Mouse (Mus musculus) testis, adult 2 months (tissue): ENCODE data around the gene Swsap1. TPM values are rescaled to one million over a fixed set of nuclear protein-coding genes. Genes with fewer than 3 reads are reported as not detected.

ENCODE experiments used
- H3K27ac ChIP-seq: fragments of 200-500 bp; 2 replicates; pipeline ENCODE4 v1.5.1; 2012; ENCODE audit warnings: low read depth, low read length; ENCODE audit not compliant: control insufficient read depth, insufficient read depth
- H3K27me3 ChIP-seq: fragments of 200-500 bp; 2 replicates; pipeline ENCODE4 v1.6.1; 2012; ENCODE audit warnings: mild to moderate bottlenecking, low read length, moderate library complexity; ENCODE audit not compliant: control insufficient read depth, insufficient read depth
- H3K36me3 ChIP-seq: fragments of 200-500 bp; 2 replicates; pipeline ENCODE4 v1.6.1; 2012; ENCODE audit warnings: mild to moderate bottlenecking, low read length; ENCODE audit not compliant: control insufficient read depth, insufficient read depth
- H3K4me1 ChIP-seq: fragments of 200-500 bp; 2 replicates; pipeline ENCODE4 v1.6.1; 2012; ENCODE audit warnings: low read length; ENCODE audit not compliant: control insufficient read depth, insufficient read depth
- H3K4me3 ChIP-seq: fragments of 200-500 bp; 2 replicates; pipeline ENCODE4 v1.5.1; 2012; ENCODE audit warnings: low read depth, mild to moderate bottlenecking, low read length, moderate library complexity, mixed read lengths; ENCODE audit not compliant: control insufficient read depth
- CTCF ChIP-seq: fragments of 200-500 bp; IDR thresholded peaks from 2 replicates; pipeline ENCODE4 v1.5.1; 2012; ENCODE audit warnings: low read depth, mild to moderate bottlenecking, inconsistent platforms, low read length, moderate library complexity; ENCODE audit not compliant: control insufficient read depth, insufficient read depth, insufficient replicate concordance
- POLR2A ChIP-seq: fragments of 200-500 bp; IDR thresholded peaks from 2 replicates; pipeline ENCODE4 v1.6.1; 2012; ENCODE audit warnings: low read depth, mild to moderate bottlenecking, inconsistent platforms, low read length, moderate library complexity; ENCODE audit not compliant: control insufficient read depth
- polyA plus RNA-seq: library from polyadenylated mRNA; depleted of rRNA; stranded (reverse); fragments of >200 nt; gene quantifications from 2 replicates; pipeline ENCODE4 v1.2.3, GENCODE M21; 2012

Gene Swsap1
- polyA plus RNA-seq, 1 experiment, result 4.7 TPM

DNA sequence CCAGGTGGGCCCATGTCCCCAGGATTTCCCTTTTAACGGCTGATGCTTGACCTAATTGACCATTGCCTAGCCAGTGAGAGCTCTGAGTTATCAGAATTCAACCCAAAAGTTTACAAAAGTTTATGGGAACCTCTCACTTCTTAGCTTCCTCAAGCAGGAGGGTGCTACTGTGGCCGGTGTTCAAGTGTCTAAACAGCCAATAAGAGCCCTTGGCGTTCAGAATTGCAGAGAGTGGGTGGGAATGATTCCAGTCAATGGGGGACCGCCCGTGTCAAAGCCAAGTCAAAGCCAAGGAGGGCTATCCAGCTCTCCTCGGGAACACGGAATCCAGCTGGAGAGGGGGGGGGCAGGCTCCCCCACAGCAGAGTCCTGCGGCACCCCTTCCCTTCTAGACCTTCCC, 7.4 kb upstream of the Swsap1 start:
- Histone ChIP-seq H3K27me3 (no peaks in the 10 kb centered on the region), H3K36me3 (no peaks in the 10 kb centered on the region), H3K27ac (no peak overlapping the region), H3K4me1 (peaks cover 29% of the 10 kb centered on the region), H3K4me3 (peak overlapping the region; percentile 59)
- no peak for TF ChIP-seq CTCF
- no peak for TF ChIP-seq POLR2A

DNA sequence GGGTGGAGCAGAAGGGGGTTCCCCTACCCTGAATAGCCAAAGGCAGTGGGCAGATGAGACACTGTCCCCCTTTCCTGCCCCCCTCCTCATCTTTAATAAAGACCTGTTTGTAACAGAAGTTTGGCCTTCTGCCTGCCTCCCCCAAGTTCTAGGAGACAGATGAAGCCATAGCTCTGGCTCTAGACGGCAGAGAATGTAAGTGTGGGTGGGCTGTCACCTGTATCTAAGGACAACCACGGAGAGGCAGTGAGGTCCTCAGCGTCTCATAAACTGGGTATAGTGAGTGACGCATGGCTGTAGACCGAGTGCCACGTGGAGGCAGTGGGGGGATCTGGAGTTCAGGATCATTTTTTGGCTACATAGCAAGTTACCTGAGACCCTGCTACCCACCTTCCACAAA, 6.8 kb upstream of the Swsap1 start:
- no peak overlapping the region for H3K27ac ChIP-seq
- no peaks in the 10 kb centered on the region for H3K27me3 ChIP-seq
- no peak for TF ChIP-seq CTCF
- TF ChIP-seq POLR2A, result no peak

DNA sequence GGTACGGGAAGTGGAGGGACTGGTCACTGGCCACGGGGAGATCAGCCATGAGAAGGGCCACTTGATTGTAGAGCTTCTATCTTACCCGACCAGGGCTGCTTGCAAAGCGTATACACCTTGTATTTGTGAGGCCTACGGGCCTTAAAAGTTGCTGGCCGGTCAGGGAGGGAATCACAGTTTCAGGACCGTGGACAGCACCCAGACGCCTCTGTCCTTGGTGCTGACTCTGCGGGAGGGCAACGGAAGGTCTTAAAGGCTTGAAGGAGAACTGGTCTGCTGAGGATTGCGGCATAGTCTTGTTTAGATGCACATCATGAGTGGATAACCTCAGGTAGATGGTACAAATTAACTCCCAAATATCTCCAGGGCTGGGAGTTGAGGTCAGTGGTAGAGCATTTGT, 5.2 kb upstream of the Swsap1 start:
- H3K27me3 ChIP-seq, result no peaks in the 10 kb centered on the region
- H3K4me1 ChIP-seq, result peaks cover 20% of the 10 kb centered on the region
- H3K4me3 ChIP-seq, result no peak overlapping the region
- TF ChIP-seq POLR2A, result no peak
- peak; percentile 56; the same call in 1 of the 2 replicates for TF ChIP-seq CTCF
- no peaks in the 10 kb centered on the region for H3K36me3 ChIP-seq
- no peak overlapping the region for H3K27ac ChIP-seq

More for the DNA sequence above, 6.8 kb upstream of the Swsap1 start:
- H3K36me3 ChIP-seq, result no peaks in the 10 kb centered on the region
- H3K4me3 ChIP-seq, result no peak overlapping the region
- H3K4me1 ChIP-seq, result peaks cover 26% of the 10 kb centered on the region

DNA sequence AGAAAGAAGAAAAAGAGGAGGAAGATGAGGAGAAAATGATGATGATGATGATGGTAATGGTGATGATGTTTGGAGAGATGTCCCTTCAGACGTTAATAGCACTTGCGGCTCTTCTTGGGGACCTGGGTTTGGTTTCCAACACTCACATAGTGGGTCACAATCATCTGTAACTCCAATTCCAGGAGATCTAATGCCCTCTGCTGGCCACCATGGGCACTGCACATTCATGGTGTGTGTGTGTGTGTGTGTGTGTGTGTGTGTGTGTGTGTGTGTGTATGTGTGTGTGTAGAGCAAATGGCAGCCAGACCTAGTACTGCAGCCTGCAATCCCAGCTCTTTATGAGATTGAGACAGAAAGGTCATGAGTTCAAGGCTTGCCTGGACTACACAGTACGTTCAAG, 3.6 kb upstream of the Swsap1 start:
- Histone ChIP-seq H3K4me1 (peaks cover 17% of the 10 kb centered on the region), H3K27ac (no peak overlapping the region), H3K4me3 (no peak overlapping the region), H3K36me3 (no peaks in the 10 kb centered on the region), H3K27me3 (no peaks in the 10 kb centered on the region)
- peak; percentile 52; the same call in 1 of the 2 replicates for TF ChIP-seq CTCF
- TF ChIP-seq POLR2A, result no peak

DNA sequence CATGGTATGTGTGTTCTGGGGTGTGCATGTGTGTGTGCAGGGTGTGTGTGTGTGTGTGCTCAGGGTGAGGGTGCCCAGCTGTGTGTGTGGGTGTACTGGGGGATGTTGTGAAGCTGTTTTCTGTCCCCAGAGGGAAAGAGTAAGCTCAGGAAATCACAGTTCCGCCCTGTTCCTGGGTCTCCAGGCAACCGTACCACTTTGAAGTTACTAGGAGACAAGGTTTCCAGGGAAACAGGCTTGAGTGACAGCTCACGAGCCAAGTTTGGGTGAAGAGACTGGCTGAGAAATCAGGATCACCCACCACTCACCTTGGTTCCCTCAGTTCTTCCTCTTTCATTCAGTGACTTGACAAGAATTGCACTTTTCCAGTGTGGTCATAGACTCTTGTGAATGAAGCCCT, 2.0 kb upstream of the Swsap1 start:
- Histone ChIP-seq H3K4me3 (no peak overlapping the region), H3K27me3 (no peaks in the 10 kb centered on the region), H3K4me1 (peaks cover 3% of the 10 kb centered on the region), H3K36me3 (no peaks in the 10 kb centered on the region), H3K27ac (no peak overlapping the region)
- TF ChIP-seq CTCF (no peak), POLR2A (no peak)

DNA sequence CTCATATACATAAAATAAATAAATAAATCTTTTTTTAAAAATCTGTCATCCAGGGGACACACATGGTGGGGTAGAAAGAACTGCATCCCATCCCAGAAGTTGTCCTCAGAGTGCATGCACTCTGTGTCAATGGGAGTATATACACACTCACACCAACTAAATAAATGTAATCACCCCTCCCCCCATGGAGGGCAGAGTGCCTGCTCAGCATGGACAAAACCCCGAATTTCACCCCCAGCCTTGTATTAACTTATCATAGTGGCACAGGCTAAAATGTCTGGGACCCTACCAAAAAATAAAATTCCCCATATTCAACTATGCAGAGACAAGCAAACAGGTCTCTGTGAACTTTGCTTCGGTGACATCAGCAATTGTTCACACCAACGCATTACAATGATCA, 920 bp upstream of the Swsap1 start:
- H3K36me3 ChIP-seq, result no peaks in the 10 kb centered on the region
- peaks cover 3% of the 10 kb centered on the region; the same call in 1 of the 2 replicates for H3K4me1 ChIP-seq
- no peak overlapping the region for H3K27ac ChIP-seq
- no peak for TF ChIP-seq CTCF
- TF ChIP-seq POLR2A, result no peak
- no peaks in the 10 kb centered on the region for H3K27me3 ChIP-seq
- no peak overlapping the region for H3K4me3 ChIP-seq

DNA sequence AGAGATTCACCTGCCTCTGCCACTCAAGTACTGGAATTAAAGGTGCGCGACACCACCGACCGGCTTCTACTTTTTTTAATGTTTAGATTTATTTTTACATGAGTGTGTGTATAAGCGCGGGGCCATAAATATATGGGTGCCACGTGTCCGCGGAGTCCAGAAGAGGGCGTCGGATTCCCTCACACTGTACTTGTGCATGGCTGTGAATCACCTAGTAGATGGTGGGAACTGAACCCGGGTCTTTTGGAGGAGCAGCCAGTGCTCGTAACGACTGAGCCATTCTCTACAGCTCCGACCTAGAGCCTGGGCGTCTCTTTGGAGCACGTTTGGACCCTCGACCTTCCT, 358 bp upstream of the Swsap1 start:
- TF ChIP-seq POLR2A, result no peak
- TF ChIP-seq CTCF, result no peak
- Histone ChIP-seq H3K27me3 (no peaks in the 10 kb centered on the region), H3K27ac (peak overlapping the region; percentile 78), H3K4me1 (peaks cover 3% of the 10 kb centered on the region; the same call in 1 of the 2 replicates), H3K36me3 (no peaks in the 10 kb centered on the region), H3K4me3 (peak overlapping the region; percentile 94)

DNA sequence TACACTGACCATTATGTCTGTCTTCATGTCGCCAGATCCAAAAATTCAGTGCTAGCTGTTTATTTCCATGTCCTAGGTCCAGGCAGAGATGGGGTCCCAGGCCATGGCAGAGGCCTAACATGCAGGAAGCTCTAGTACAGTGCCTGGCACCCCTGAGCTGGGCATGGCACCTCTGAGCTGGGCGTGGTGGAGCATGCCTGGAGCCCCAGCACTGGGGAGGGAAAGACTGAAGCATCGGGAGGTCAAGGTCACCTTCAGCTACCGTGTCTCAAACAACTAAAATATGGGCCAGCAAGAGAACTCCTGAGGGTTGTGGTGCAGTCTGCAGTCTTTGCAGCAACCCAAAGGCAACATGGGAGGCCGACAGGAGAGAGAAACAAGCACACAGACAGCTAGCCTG, 2.8 kb downstream of the Swsap1 start:
- Histone ChIP-seq H3K36me3 (no peaks in the 10 kb centered on the region), H3K27me3 (no peaks in the 10 kb centered on the region), H3K27ac (no peak overlapping the region), H3K4me3 (no peak overlapping the region), H3K4me1 (peaks cover 14% of the 10 kb centered on the region)
- no peak for TF ChIP-seq POLR2A
- TF ChIP-seq CTCF, result no peak
